Mouse (Mus musculus) embryonic facial prominence, embryonic 15.5 days (tissue): ENCODE data around the gene Rnase13. TPM values are rescaled to one million over a fixed set of nuclear protein-coding genes. Genes with fewer than 3 reads are reported as not detected.

Experiments used
- ATAC-seq: fragments of 200-750 bp; cut with Nextera tagmentation; 2 replicates; pipeline ENCODE4 v1.8.0; 2017; ENCODE audit warnings: low read depth, moderate TSS enrichment; ENCODE audit not compliant: insufficient number of reproducible peaks, low FRiP score, low TSS enrichment
- H3K27ac ChIP-seq: fragments of 300-500 bp; sonication (generic); replicated peaks from 2 replicates; pipeline ENCODE4 v1.5.1; 2015; ENCODE audit warnings: mild to moderate bottlenecking, inconsistent platforms
- H3K27me3 ChIP-seq: fragments of 300-500 bp; sonication (generic); 2 replicates; pipeline ENCODE4 v1.6.1; 2015; ENCODE audit warnings: inconsistent platforms
- H3K36me3 ChIP-seq: fragments of 300-500 bp; sonication (generic); 2 replicates; pipeline ENCODE4 v1.6.1; 2015; ENCODE audit warnings: mild to moderate bottlenecking, inconsistent platforms
- H3K4me1 ChIP-seq: fragments of 300-500 bp; sonication (generic); 2 replicates; pipeline ENCODE4 v1.6.1; 2015; ENCODE audit warnings: inconsistent platforms
- H3K4me2 ChIP-seq: fragments of 300-500 bp; sonication (generic); replicated peaks from 2 replicates; pipeline ENCODE4 v1.6.1; 2015; ENCODE audit warnings: mild to moderate bottlenecking, inconsistent platforms
- H3K4me3 ChIP-seq: fragments of 300-500 bp; sonication (generic); replicated peaks from 2 replicates; pipeline ENCODE4 v1.5.1; 2015; ENCODE audit warnings: mild to moderate bottlenecking, inconsistent platforms
- H3K9ac ChIP-seq: fragments of 300-500 bp; sonication (generic); 2 replicates; pipeline ENCODE4 v1.6.1; 2015; ENCODE audit warnings: inconsistent platforms
- H3K9me3 ChIP-seq: fragments of 300-500 bp; sonication (generic); replicated peaks from 2 replicates; pipeline ENCODE4 v1.6.1; 2016; ENCODE audit warnings: inconsistent platforms
- WGBS: fragments of 180-500 bp; shearing (Covaris S2); methylation state at CpG from one replicate; pipeline ENCODE4 v1.1.7; 2015; 5-methylcytosine and 5-hydroxymethylcytosine counted together
- polyA plus RNA-seq: library from polyadenylated mRNA; unstranded; fragments of >200 nt; fragmentation: Nextera tagmentation; extraction: Ambion mirVana; gene quantifications from 2 replicates; pipeline ENCODE4 v1.2.1, GENCODE M21; 2015

The Rnase13 gene
- polyA plus RNA-seq, 1 experiment from 2014 or later, result not detected

GRCm38 (mm10) chr14:51895071-51895470 is 27.5 kb downstream of the Rnase13 start:
- peaks cover 17% of the 10 kb centered on the region for H3K36me3 ChIP-seq
- WGBS, result 67% methylated on average over 14 of the region's 14 CpGs
- no peak overlapping the region for H3K27ac ChIP-seq
- ATAC-seq, result no peak
- H3K4me3 ChIP-seq, result no peak overlapping the region
- no peak overlapping the region for H3K4me2 ChIP-seq
- no peaks in the 10 kb centered on the region for H3K9me3 ChIP-seq
- H3K4me1 ChIP-seq, result no peaks in the 10 kb centered on the region
- H3K9ac ChIP-seq, result no peak overlapping the region
- H3K27me3 ChIP-seq, result no peaks in the 10 kb centered on the region

DNA sequence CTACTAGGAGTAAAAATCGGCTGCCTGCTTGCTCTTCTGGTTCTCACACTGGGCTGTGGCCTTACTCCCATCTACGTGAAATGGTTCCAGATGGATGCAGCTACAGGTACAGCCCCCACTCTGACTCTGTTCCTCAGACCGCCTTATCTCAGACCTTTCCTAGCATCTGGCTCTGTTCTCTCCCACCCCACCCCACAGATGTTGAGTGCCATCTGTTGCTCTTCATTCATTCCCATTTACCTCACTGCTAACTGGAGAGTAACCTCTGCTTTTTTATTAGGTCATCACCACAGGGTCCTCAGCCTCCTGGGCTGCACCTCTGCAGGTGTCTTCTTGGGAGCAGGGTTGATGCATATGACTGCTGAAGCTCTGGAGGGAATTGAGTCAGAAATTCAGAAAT is 28.8 kb downstream of the Rnase13 start:
- H3K27ac ChIP-seq, result no peak overlapping the region
- H3K4me3 ChIP-seq, result no peak overlapping the region
- no peaks in the 10 kb centered on the region for H3K4me1 ChIP-seq
- no peak overlapping the region for H3K9ac ChIP-seq
- H3K9me3 ChIP-seq, result no peaks in the 10 kb centered on the region
- H3K4me2 ChIP-seq, result no peak overlapping the region
- no peaks in the 10 kb centered on the region for H3K27me3 ChIP-seq
- ATAC-seq, result no peak
- peaks cover 30% of the 10 kb centered on the region for H3K36me3 ChIP-seq
- 55% methylated on average over 3 of the region's 3 CpGs for WGBS

- H3K4me1 ChIP-seq, result no peaks in the 10 kb centered on the region
- H3K27me3 ChIP-seq, result no peaks in the 10 kb centered on the region
- H3K27ac ChIP-seq, result 0 out of 2 replicates have a peak overlapping the region, but pooled peaks have one; percentile 8
- 25% methylated on average over 10 of the region's 10 CpGs for WGBS
- peaks cover 34% of the 10 kb centered on the region for H3K36me3 ChIP-seq
- H3K4me3 ChIP-seq, result no peak overlapping the region
- no peak overlapping the region for H3K9ac ChIP-seq
- no peak overlapping the region for H3K4me2 ChIP-seq
- no peak for ATAC-seq
- no peaks in the 10 kb centered on the region for H3K9me3 ChIP-seq
These were observed 29.3 kb downstream of the Rnase13 start for GRCm38 (mm10) chr14:51893094-51893794.

DNA sequence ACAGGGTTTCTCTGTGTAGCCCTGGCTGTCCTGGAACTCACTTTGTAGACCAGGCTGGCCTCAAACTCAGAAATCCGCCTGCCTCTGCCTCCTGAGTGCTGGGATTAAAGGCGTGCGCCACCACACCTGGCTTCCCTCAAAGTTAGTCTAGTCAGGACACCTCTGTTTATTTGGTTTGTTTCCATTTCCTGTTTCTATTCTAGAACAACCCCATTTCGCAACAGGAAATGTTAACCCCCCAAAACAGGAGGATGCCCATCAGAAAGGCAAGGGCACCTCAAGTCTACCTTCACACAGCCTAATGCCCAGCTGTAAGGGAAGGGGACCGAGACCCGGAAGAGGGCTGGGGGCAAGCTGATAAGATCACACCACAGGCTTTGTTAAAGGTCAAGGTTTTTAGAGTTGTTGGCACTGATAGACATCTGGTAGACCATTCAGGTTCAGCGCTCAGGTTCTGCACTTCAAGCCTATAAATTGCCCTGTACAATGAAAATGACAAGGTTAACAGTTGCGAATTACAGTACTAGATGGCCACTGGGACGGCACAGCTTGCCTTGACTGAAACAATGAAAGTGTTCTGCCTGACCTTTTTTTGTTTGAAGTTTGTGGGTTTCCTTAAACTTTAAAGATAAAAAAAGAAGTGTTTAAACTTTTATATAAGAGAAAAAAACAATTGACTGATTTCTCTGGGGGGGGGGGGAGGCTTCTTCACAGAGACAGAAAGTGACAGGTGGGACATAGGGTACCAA is 30.2 kb downstream of the Rnase13 start, which contains the start of gene Slc39a2:
Gene Slc39a2, plus strand, starts transcription at position 699 of the 749 bp plus-strand sequence.
- no peak for ATAC-seq
- Histone ChIP-seq H3K4me1 (no peaks in the 10 kb centered on the region), H3K27me3 (no peaks in the 10 kb centered on the region), H3K9ac (no peak within 1 kb of the TSS), H3K4me2 (no peak within 1 kb of the TSS), H3K4me3 (no peak within 1 kb of the TSS), H3K27ac (0 out of 2 replicates have a peak within 1 kb of the TSS, but pooled peaks have one; percentile 8), H3K9me3 (no peaks in the 10 kb centered on the region), H3K36me3 (peaks cover 42% of the 10 kb centered on the region)
- WGBS, result 95% methylated on average over 9 of the region's 9 CpGs

DNA sequence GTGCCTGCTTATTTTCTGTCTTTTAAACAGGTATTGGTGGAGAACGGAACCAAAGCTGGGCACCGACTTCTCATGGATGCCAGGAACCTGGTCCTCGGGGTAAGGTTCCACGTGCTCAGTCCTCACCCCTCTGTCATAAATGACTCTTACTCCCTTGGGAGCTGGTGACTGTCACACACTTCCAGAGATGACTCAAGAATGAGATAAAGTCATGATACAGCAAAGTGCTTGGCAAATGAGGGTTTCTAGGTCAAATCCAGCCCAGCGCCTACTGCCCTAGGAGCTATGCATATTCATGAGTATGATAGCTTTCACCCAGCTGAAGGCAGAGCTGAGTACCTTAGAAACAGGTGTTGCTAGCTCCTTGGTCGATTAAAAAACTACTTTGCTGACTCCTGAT is 32.7 kb downstream of the Rnase13 start:
- 88% methylated on average over 6 of the region's 6 CpGs for WGBS
- H3K4me2 ChIP-seq, result no peak overlapping the region
- no peak overlapping the region for H3K27ac ChIP-seq
- no peaks in the 10 kb centered on the region for H3K27me3 ChIP-seq
- no peak for ATAC-seq
- H3K9ac ChIP-seq, result no peak overlapping the region
- H3K4me1 ChIP-seq, result peaks cover 13% of the 10 kb centered on the region
- peaks cover 51% of the 10 kb centered on the region for H3K36me3 ChIP-seq
- H3K4me3 ChIP-seq, result no peak overlapping the region
- H3K9me3 ChIP-seq, result no peaks in the 10 kb centered on the region

GRCm38 (mm10) chr14:51886051-51886450 is 36.5 kb downstream of the Rnase13 start:
- Histone ChIP-seq H3K27ac (no peak overlapping the region), H3K4me2 (peak overlapping the region; percentile 85; the same call in 1 of the 2 replicates), H3K27me3 (no peaks in the 10 kb centered on the region), H3K9me3 (no peaks in the 10 kb centered on the region), H3K36me3 (peaks cover 42% of the 10 kb centered on the region), H3K4me1 (peaks cover 13% of the 10 kb centered on the region), H3K4me3 (peak overlapping the region; percentile 79), H3K9ac (peak overlapping the region; percentile 2; the same call in 1 of the 2 replicates)
- ATAC-seq, result no peak
- 57% methylated on average over 6 of the region's 6 CpGs for WGBS

GRCm38 (mm10) chr14:51884598-51885331 is 37.8 kb downstream of the Rnase13 start, which contains the start of gene Mettl17:
TSS of gene Mettl17 (plus strand) at chr14:51884842.
- H3K4me1 ChIP-seq, result peaks cover 13% of the 10 kb centered on the region
- no peaks in the 10 kb centered on the region for H3K9me3 ChIP-seq
- WGBS, result under 1% methylated on average over 43 of the region's 43 CpGs
- no peaks in the 10 kb centered on the region for H3K27me3 ChIP-seq
- ATAC-seq, result peak; percentile 96
- peak within 1 kb of the TSS; percentile 59 for H3K9ac ChIP-seq
- peak within 1 kb of the TSS; percentile 79 for H3K4me3 ChIP-seq
- peaks cover 31% of the 10 kb centered on the region for H3K36me3 ChIP-seq
- peak within 1 kb of the TSS; percentile 84 for H3K27ac ChIP-seq
- peak within 1 kb of the TSS; percentile 85 for H3K4me2 ChIP-seq

- Histone ChIP-seq H3K27me3 (no peaks in the 10 kb centered on the region), H3K4me2 (peak overlapping the region; percentile 85), H3K4me1 (peaks cover 13% of the 10 kb centered on the region), H3K27ac (peak overlapping the region; percentile 84), H3K4me3 (peak overlapping the region; percentile 79), H3K9ac (no peak overlapping the region), H3K9me3 (no peaks in the 10 kb centered on the region), H3K36me3 (peaks cover 24% of the 10 kb centered on the region)
- under 1% methylated on average over 14 of the region's 14 CpGs for WGBS
- no peak; the same call in 1 of the 2 replicates for ATAC-seq
These were observed 38.5 kb downstream of the Rnase13 start for GRCm38 (mm10) chr14:51884031-51884544.

GRCm38 (mm10) chr14:51883527-51884030 is 39.0 kb downstream of the Rnase13 start:
- Histone ChIP-seq H3K9ac (no peak overlapping the region), H3K9me3 (no peaks in the 10 kb centered on the region), H3K4me3 (peak overlapping the region; percentile 79), H3K4me2 (peak overlapping the region; percentile 85), H3K36me3 (peaks cover 19% of the 10 kb centered on the region), H3K4me1 (peaks cover 13% of the 10 kb centered on the region), H3K27me3 (no peaks in the 10 kb centered on the region), H3K27ac (peak overlapping the region; percentile 84)
- 0 out of 2 replicates have a peak, but pooled peaks have one; percentile 7 for ATAC-seq
- under 1% methylated on average over 4 of the region's 4 CpGs for WGBS

DNA sequence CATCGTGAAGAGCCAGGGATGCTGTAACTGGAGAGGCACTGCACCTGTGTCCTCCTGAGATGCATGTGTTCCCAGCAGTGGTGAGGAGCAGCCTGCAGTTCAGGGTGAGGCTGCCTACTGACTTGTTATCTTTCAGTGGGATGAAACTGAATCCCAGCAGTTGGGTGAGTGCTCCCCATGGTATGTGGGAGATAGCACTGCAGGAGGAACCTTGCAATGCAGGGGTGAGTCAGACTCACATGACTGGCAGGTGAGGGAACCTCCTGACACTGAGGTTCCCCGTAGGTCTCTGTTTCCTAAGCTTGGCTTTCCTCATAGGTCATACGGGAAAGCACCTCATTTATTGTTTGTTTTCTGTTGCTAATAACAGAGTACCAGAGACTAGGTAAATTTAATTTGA is 45.1 kb downstream of the Rnase13 start:
- no peak for ATAC-seq
- Histone ChIP-seq H3K9me3 (no peaks in the 10 kb centered on the region), H3K27ac (no peak overlapping the region), H3K4me2 (no peak overlapping the region), H3K9ac (no peak overlapping the region), H3K27me3 (peaks cover 3% of the 10 kb centered on the region; the same call in 1 of the 2 replicates), H3K36me3 (no peaks in the 10 kb centered on the region), H3K4me3 (no peak overlapping the region), H3K4me1 (no peaks in the 10 kb centered on the region)
- 74% methylated on average over 3 of the region's 3 CpGs for WGBS
